Mouse (Mus musculus) forebrain, embryonic 12.5 days (tissue): Measurements from ENCODE around the gene Cxcr5. TPM values are rescaled to one million over a fixed set of nuclear protein-coding genes. Genes with fewer than 3 reads are reported as not detected.
A peak's percentile ranks its signal among the peaks of the same experiment; 100 is the strongest.

Source experiments
- ATAC-seq: fragments of 200-750 bp; cut with Nextera tagmentation; 2 replicates; pipeline ENCODE4 v1.8.0; 2017; ENCODE audit warnings: moderate TSS enrichment; ENCODE audit not compliant: low FRiP score
- H3K27ac ChIP-seq: fragments of 300-500 bp; sonication (generic); 2 replicates; pipeline ENCODE4 v1.5.1; 2016; ENCODE audit warnings: mild to moderate bottlenecking
- H3K27me3 ChIP-seq: fragments of 300-500 bp; sonication (generic); 2 replicates; pipeline ENCODE4 v1.6.1; 2016; ENCODE audit warnings: mild to moderate bottlenecking
- H3K36me3 ChIP-seq: fragments of 300-500 bp; sonication (generic); replicated peaks from 2 replicates; pipeline ENCODE4 v1.6.1; 2016; ENCODE audit warnings: mild to moderate bottlenecking
- H3K4me1 ChIP-seq: fragments of 300-500 bp; sonication (generic); 2 replicates; pipeline ENCODE4 v1.6.1; 2016
- H3K4me2 ChIP-seq: fragments of 300-500 bp; sonication (generic); 2 replicates; pipeline ENCODE4 v1.6.1; 2016; ENCODE audit warnings: mild to moderate bottlenecking, moderate library complexity
- H3K4me3 ChIP-seq: fragments of 300-500 bp; sonication (generic); replicated peaks from 2 replicates; pipeline ENCODE4 v1.5.1; 2016; ENCODE audit warnings: mild to moderate bottlenecking
- H3K9ac ChIP-seq: fragments of 300-500 bp; sonication (generic); 2 replicates; pipeline ENCODE4 v1.6.1; 2016; ENCODE audit warnings: mild to moderate bottlenecking
- H3K9me3 ChIP-seq: fragments of 300-500 bp; sonication (generic); 2 replicates; pipeline ENCODE4 v1.6.1; 2016
- WGBS: fragments of 180-500 bp; shearing (Covaris S2); methylation state at CpG from one replicate; pipeline ENCODE4 v1.1.7; 2016; 5-methylcytosine and 5-hydroxymethylcytosine counted together
- polyA plus RNA-seq: library from polyadenylated mRNA; unstranded; fragments of >200 nt; fragmentation: Nextera tagmentation; extraction: Ambion mirVana; gene quantifications from 2 replicates; pipeline ENCODE4 v1.2.1, GENCODE M21; 2016

Gene Cxcr5
- polyA plus RNA-seq, 1 experiment from 2014 or later, result 0.27 TPM

DNA sequence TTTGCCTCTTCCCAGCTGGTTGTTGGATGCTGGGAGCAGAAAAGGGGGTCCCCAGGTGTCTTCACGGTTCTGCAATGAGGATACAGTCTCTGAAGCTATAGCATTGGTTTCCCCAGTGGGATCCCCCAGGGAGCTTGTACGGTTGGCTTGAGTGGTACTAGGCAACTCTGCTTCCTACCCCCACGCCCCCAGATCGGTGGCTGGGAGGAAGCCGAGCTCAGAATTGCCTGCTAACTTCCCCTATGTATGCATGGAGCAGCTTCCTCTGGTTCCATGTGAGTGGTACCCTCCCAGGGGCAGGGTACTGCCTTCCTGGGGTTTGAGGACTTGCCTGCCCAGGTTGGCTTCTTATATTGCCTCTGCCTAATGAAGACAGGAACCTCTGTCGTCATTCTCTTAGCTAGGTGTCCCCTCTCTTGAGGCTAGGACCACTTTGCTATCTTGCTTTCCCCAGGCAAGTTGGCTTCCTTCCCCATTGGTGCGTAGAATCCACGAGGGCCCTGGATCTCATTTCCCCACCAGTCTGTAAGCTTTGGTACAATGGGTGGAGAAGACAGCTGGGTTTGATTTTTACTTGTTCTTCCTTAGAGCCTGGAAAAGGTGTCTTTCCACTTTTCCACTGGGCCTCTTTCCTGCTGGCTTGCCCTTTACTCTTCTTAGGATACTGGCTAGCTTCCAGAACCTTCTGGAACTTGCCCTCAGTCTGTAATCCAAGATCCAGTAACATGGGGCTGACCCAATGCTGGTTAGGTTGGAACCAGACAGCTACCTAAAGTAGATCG lies 49.6 kb downstream of the Cxcr5 start:
- H3K9ac ChIP-seq, result no peak overlapping the region
- no peak overlapping the region for H3K4me2 ChIP-seq
- H3K4me3 ChIP-seq, result no peak overlapping the region
- WGBS, result 81% methylated on average over 9 of the region's 9 CpGs
- H3K27ac ChIP-seq, result no peak overlapping the region
- no peak for ATAC-seq
- peaks cover 24% of the 10 kb centered on the region for H3K36me3 ChIP-seq
- peaks cover 19% of the 10 kb centered on the region; the same call in 1 of the 2 replicates for H3K27me3 ChIP-seq
- peaks cover 19% of the 10 kb centered on the region for H3K4me1 ChIP-seq
- H3K9me3 ChIP-seq, result no peaks in the 10 kb centered on the region

- Histone ChIP-seq H3K4me1 (peaks cover 19% of the 10 kb centered on the region), H3K27me3 (peaks cover 19% of the 10 kb centered on the region; the same call in 1 of the 2 replicates), H3K27ac (0 out of 2 replicates have a peak overlapping the region, but pooled peaks have one; percentile 19), H3K4me2 (no peak overlapping the region), H3K4me3 (no peak overlapping the region), H3K9me3 (no peaks in the 10 kb centered on the region), H3K36me3 (peaks cover 35% of the 10 kb centered on the region), H3K9ac (no peak overlapping the region)
- ATAC-seq, result no peak
- WGBS, result 71% methylated on average over 5 of the region's 5 CpGs
Observed at GRCm38 (mm10) chr9:44510872-44511601, 50.6 kb downstream of the Cxcr5 start.

DNA sequence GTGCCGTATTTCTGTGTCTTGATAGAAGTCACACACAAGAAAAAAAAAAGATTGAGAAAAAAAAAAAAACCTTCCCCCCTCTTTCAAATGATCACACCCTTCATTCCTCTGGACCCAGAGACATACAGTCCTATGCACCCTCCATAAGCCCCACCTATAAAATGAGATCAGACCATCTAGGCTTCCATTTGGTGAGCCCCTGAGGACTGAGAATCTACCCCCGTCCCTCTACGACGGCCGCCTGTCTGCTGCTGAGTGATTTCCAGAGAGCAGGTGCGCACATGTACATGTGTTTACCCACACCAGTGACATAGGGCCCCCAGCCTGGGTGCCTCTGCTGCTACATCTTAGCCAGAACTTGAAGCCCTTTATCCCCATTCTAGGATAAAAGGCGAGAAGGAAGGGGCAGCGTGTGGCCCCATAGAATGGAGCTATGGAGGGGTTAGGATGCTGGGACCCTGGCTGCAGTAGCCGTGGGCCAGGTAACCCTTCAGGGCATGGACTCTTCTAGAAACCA lies 51.3 kb downstream of the Cxcr5 start:
- no peak for ATAC-seq

DNA sequence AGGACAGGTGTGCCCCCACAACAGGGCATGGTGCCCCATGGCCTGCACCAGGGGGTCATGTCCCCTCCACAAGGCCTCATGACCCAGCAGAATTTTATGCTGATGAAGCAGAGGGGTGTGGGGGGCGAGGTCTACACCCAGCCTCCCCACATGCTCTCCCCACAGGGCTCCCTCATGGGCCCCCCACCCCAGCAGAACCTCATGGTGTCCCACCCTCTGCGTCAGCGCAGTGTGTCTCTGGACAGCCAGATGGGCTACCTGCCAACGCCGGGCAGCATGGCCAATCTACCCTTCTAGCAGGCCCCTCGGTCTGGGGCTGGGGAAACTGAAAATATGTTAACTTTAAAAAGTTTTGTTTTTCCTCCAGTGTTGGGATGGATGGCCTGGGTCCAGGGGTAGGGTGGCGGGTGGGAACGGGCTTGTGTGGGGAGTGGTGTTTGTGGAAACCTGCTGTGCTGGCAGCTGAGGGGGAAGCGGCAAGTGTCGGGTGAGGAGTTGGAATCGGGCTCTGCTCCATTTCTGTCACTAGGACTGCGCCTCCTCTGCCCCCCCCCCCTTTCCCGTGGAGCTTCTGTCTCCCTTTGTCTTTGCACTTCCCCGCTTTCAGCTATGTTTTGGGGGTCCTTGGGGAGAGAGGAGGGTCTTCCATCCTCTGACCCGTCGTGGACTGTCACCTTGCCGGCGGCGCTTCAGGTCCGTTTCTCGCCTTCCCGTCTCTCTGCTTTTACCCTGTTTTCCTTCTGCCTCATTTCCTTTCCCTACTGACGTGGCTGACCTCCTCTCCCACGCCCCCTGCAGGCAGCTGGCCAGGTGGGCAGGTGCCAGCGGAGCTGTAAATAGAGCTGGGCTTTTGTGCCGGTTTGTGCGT lies 52.0 kb downstream of the Cxcr5 start:
- 0 out of 2 replicates have a peak overlapping the region, but pooled peaks have one; percentile 59 for H3K27ac ChIP-seq
- peaks cover 19% of the 10 kb centered on the region; the same call in 1 of the 2 replicates for H3K27me3 ChIP-seq
- H3K4me2 ChIP-seq, result peak overlapping the region; percentile 59
- peak overlapping the region; percentile 45 for H3K9ac ChIP-seq
- peaks cover 47% of the 10 kb centered on the region for H3K36me3 ChIP-seq
- WGBS, result 14% methylated on average over 23 of the region's 27 CpGs
- H3K4me1 ChIP-seq, result peaks cover 28% of the 10 kb centered on the region
- peak overlapping the region; percentile 28 for H3K4me3 ChIP-seq
- H3K9me3 ChIP-seq, result no peaks in the 10 kb centered on the region
- ATAC-seq, result peak; percentile 39

More for the DNA sequence above, 51.3 kb downstream of the Cxcr5 start:
- no peak overlapping the region for H3K27ac ChIP-seq
- peak overlapping the region; percentile 59 for H3K4me2 ChIP-seq
- H3K4me1 ChIP-seq, result peaks cover 23% of the 10 kb centered on the region
- peaks cover 19% of the 10 kb centered on the region; the same call in 1 of the 2 replicates for H3K27me3 ChIP-seq
- no peaks in the 10 kb centered on the region for H3K9me3 ChIP-seq
- no peak overlapping the region for H3K4me3 ChIP-seq
- 27% methylated on average over 9 of the region's 9 CpGs for WGBS
- no peak overlapping the region for H3K9ac ChIP-seq
- peaks cover 41% of the 10 kb centered on the region for H3K36me3 ChIP-seq

DNA sequence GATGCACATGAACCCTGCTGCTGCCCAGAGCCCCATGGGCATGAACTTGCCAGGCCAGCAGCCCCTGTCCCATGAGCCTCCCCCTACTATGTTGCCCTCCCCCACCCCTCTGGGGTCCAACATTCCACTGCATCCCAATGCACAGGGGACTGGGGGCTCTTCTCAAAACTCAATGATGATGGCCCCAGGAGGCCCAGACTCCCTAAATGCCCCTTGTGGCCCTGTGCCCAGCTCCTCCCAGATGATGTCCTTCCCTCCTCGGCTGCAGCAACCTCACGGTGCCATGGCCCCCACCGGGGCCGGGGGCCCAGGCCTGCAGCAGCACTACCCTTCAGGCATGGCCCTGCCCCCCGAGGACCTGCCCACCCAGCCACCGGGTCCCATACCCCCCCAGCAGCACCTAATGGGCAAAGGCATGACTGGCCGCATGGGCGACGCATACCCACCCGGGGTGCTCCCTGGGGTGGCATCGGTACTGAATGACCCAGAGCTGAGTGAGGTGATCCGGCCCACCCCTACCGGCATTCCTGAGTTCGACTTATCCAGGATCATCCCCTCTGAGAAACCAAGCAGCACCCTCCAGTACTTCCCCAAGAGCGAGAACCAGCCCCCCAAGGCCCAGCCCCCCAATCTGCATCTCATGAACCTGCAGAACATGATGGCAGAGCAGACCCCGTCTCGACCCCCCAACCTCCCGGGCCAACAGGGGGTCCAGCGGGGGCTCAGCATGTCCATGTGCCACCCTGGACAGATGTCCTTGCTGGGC lies 52.8 kb downstream of the Cxcr5 start:
- Histone ChIP-seq H3K9me3 (no peaks in the 10 kb centered on the region), H3K36me3 (peaks cover 47% of the 10 kb centered on the region), H3K27ac (no peak overlapping the region), H3K4me2 (peak overlapping the region; percentile 59), H3K9ac (no peak overlapping the region), H3K4me3 (no peak overlapping the region), H3K4me1 (peaks cover 28% of the 10 kb centered on the region), H3K27me3 (peaks cover 19% of the 10 kb centered on the region; the same call in 1 of the 2 replicates)
- ATAC-seq, result peak; percentile 6; the same call in 1 of the 2 replicates
- 82% methylated on average over 19 of the region's 19 CpGs for WGBS

GRCm38 (mm10) chr9:44508124-44508619 lies 53.5 kb downstream of the Cxcr5 start:
- H3K4me3 ChIP-seq, result no peak overlapping the region
- peaks cover 53% of the 10 kb centered on the region for H3K36me3 ChIP-seq
- H3K4me1 ChIP-seq, result peaks cover 28% of the 10 kb centered on the region
- no peaks in the 10 kb centered on the region for H3K9me3 ChIP-seq
- no peak overlapping the region for H3K27ac ChIP-seq
- H3K4me2 ChIP-seq, result no peak overlapping the region
- ATAC-seq, result no peak
- 85% methylated on average over 18 of the region's 18 CpGs for WGBS
- no peak overlapping the region for H3K9ac ChIP-seq
- H3K27me3 ChIP-seq, result peaks cover 18% of the 10 kb centered on the region; the same call in 1 of the 2 replicates

GRCm38 (mm10) chr9:44507345-44507744 lies 54.3 kb downstream of the Cxcr5 start:
- Histone ChIP-seq H3K27ac (no peak overlapping the region), H3K9me3 (no peaks in the 10 kb centered on the region), H3K9ac (no peak overlapping the region), H3K36me3 (peaks cover 61% of the 10 kb centered on the region), H3K4me2 (no peak overlapping the region), H3K27me3 (peaks cover 16% of the 10 kb centered on the region; the same call in 1 of the 2 replicates), H3K4me1 (peaks cover 29% of the 10 kb centered on the region), H3K4me3 (no peak overlapping the region)
- WGBS, result 99% methylated on average over 6 of the region's 6 CpGs
- no peak for ATAC-seq

GRCm38 (mm10) chr9:44506566-44506965 lies 55.1 kb downstream of the Cxcr5 start:
- Histone ChIP-seq H3K27ac (no peak overlapping the region), H3K36me3 (peaks cover 64% of the 10 kb centered on the region), H3K4me2 (no peak overlapping the region), H3K27me3 (peaks cover 17% of the 10 kb centered on the region), H3K4me3 (no peak overlapping the region), H3K9me3 (no peaks in the 10 kb centered on the region), H3K9ac (no peak overlapping the region), H3K4me1 (peaks cover 35% of the 10 kb centered on the region)
- 96% methylated on average over 13 of the region's 13 CpGs for WGBS
- ATAC-seq, result no peak

DNA sequence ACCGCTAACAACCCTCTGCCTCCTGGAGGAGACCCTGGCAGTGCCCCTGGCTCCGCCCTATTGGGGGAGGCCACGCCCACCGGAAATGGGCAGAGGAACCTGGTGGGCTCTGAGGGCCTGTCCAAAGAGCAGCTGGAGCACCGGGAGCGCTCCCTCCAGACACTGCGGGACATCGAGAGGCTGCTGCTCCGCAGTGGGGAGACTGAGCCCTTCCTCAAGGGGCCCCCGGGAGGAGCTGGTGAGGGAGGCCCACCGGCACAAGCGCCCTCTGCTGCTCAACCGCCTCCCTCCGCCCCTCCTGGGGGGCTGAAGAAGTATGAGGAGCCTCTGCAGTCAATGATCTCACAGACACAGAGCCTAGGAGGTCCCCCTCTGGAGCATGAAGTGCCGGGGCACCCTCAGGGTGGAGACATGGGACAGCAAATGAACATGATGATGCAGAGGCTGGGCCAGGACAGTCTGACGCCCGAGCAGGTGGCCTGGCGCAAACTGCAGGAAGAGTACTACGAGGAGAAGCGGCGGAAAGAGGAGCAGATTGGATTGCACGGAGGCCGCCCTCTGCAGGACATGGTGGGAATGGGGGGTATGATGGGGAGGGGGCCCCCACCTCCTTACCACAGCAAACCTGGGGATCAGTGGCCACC lies 55.7 kb downstream of the Cxcr5 start:
- Histone ChIP-seq H3K9me3 (no peaks in the 10 kb centered on the region), H3K36me3 (peaks cover 70% of the 10 kb centered on the region), H3K9ac (no peak overlapping the region), H3K4me3 (no peak overlapping the region), H3K27ac (no peak overlapping the region), H3K4me2 (no peak overlapping the region), H3K4me1 (peaks cover 38% of the 10 kb centered on the region), H3K27me3 (peaks cover 22% of the 10 kb centered on the region)
- ATAC-seq, result no peak
- WGBS, result 65% methylated on average over 23 of the region's 23 CpGs

DNA sequence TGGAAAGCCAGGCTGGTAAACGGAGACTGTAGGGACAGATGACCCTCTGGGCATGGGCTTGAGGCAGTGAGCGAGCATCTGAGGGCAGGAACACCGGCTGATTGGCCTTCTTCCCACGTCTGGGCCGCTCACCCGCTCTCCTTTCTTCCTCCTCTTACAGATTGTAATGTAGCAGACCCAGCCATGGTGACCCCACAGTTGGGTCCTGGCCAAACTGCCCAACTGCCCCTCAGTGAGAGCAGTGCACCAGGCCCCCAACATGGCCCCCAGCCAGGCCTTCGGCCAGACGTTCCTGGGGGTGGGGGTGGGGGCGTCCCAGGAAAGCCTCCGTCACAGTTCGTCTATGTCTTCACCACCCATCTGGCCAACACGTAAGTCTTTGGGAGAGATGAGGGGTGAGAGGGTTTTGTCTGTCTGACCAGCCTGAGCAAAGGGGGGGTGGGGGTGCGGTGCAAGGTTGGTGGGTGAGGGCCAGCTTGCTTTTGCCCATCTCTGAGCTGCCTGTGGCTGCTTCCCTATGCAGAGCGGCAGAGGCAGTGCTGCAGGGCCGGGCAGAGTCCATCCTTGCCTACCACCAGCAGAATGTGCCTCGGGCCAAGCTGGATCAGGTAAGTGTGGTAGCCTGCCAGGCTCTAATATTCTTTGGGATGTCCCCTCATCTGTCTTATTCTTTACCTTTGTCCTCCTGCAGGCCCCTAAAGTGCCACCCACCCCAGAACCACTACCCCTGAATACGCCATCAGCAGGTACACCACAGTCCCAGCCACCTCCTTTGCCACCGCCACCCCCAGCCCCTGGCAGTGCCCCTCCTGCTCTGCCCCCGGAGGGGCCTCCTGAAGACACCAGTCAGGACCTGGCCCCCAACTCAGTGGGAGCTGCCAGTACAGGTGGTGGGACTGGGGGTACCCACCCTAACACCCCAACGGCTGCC lies 56.5 kb downstream of the Cxcr5 start:
- no peaks in the 10 kb centered on the region for H3K9me3 ChIP-seq
- no peak overlapping the region for H3K4me3 ChIP-seq
- H3K9ac ChIP-seq, result no peak overlapping the region
- H3K27me3 ChIP-seq, result peaks cover 21% of the 10 kb centered on the region
- ATAC-seq, result no peak
- H3K27ac ChIP-seq, result no peak overlapping the region
- WGBS, result 80% methylated on average over 20 of the region's 20 CpGs
- no peak overlapping the region for H3K4me2 ChIP-seq
- H3K36me3 ChIP-seq, result peaks cover 73% of the 10 kb centered on the region
- peaks cover 40% of the 10 kb centered on the region for H3K4me1 ChIP-seq
